Mouse (Mus musculus) gastrocnemius, adult 18-20 months (tissue): Measurements from ENCODE around the gene Wiz. TPM values are rescaled to one million over a fixed set of nuclear protein-coding genes. Genes with fewer than 3 reads are reported as not detected.

Experiments
- DNase-seq: peaks from one replicate; pipeline ENCODE4 v3.0.0; 2021; ENCODE audit warnings: low spot score
- long read RNA-seq, 2 experiments: library from polyadenylated mRNA; stranded (forward); transcript quantifications; one replicate each; pipeline ENCODE4 v2.0.0; 2021
- total RNA-seq, 2 experiments: library from RNA; stranded (reverse); gene quantifications; 2 replicates each; pipeline ENCODE4 v1.2.3; 2021

Gene Wiz
- 10 to 100 TPM; 13.1 to 14.5 TPM for total RNA-seq
- long read RNA-seq, experiment 1, partial matches to known transcripts, result 3 of 16 reads
- long read RNA-seq, experiment 1, other reads (novel, unspliced or antisense), result 11 of 16 reads
- long read RNA-seq, experiment 2, partial matches to known transcripts, result 5 of 13 reads
- long read RNA-seq, experiment 2, other reads (novel, unspliced or antisense), result 5 of 13 reads

GRCm38 (mm10) chr17:32389101-32389659 is at the start of gene Wiz:
Gene Wiz, minus strand, starts transcription at chr17:32389439.
- peak; percentile 96 for DNase-seq

- DNase-seq, result no peak
Observed at GRCm38 (mm10) chr17:32437106-32437505, 47.9 kb upstream of the Wiz start.

GRCm38 (mm10) chr17:32435151-32435550 is 45.9 kb upstream of the Wiz start:
- DNase-seq, result no peak

GRCm38 (mm10) chr17:32434324-32434723 is 45.1 kb upstream of the Wiz start:
- no peak for DNase-seq

- DNase-seq, result no peak
Observed at GRCm38 (mm10) chr17:32431972-32432371, 42.7 kb upstream of the Wiz start.

DNA sequence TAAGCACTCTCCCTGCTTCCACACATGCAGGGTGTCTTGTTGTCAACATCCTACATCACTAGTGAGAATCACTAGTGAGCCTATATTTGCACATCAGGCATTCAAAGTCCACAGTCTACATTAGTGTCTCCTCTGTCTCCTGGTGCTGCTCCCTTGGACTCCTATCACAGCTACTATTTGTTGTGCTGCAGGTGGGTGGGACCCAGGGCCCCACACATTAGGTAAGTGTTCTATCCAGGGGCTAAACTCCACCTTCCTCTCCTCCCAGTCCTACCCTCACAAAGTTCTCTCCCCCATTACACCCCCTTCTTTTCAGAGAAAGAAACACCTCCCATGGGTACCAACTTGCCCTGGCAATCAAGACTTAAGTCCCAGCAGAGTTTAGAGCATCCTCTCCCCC is 37.4 kb upstream of the Wiz start:
- no peak for DNase-seq

GRCm38 (mm10) chr17:32424034-32424433 is 34.8 kb upstream of the Wiz start, which contains the start of gene Pglyrp2:
Gene Pglyrp2, minus strand, starts transcription at chr17:32424167.
- no peak for DNase-seq

DNA sequence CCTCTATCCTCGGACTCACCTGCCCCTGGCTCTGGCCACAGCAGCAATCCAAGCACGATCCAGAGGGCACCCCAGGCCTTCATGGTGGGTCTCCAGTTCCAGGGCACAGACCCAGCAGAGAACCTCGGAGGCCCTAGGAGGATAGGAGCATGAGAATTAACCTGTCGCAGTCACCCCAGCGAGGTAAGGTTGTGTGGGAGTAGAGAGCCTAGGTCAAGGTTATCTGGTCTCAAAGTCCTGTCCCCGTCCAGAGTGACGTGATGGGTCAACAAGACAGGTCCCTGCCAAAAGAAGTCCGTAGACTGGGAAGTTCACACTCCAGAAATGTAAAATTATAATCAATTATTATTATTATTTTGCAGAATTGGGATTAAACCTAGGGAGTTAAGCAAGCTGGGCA is 31.5 kb upstream of the Wiz start:
- DNase-seq, result no peak

GRCm38 (mm10) chr17:32419989-32420388 is 30.8 kb upstream of the Wiz start:
- no peak for DNase-seq

DNA sequence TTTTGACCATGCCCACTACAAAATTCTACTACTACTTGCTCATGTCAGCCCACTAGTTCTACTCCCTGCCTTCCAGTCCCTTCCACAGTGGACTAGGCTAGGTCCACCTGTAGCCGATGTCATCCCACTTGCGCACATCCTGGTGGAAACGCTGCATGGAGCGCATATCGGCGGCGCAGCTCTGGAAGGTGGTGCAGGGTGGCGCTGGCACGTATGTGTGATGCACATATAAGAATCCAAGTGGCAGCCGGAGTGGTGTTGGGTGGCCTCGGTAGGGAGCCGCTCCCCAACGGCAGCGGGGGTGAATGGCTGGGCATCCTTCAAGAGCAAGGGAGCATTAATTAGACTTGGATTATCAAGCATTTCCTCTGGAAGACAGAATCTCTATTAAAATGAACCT is 27.5 kb upstream of the Wiz start:
- no peak for DNase-seq

DNA sequence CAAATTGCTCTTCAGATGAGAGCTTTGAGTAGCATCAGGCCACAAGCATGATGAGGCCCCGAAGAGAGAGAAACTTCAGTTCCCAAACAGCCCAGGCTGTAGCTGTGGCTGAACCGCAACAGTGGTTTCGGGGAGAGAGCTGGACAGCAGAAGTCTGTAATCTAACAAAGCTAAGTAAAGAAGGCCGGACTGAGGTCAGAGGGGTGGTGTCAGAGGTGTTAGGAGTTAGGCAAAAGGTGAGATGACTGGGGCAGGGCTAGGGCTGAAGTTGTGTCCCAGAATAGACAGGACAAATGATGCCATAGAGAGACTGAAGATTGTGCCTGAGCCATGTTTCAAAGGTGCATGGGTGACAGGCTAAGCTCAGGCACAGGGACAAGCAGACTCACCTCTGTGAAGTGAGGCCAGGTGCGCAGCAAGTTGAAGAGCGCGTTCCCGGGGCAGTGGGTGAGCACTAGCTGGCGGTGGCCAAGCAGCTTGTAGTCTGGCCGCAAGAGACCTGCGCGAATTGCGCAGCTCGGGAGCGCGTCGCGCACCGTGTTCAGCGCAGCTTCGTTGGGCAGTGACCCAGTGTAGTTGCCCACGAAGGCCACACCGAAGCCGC is 26.3 kb upstream of the Wiz start:
- no peak for DNase-seq

DNA sequence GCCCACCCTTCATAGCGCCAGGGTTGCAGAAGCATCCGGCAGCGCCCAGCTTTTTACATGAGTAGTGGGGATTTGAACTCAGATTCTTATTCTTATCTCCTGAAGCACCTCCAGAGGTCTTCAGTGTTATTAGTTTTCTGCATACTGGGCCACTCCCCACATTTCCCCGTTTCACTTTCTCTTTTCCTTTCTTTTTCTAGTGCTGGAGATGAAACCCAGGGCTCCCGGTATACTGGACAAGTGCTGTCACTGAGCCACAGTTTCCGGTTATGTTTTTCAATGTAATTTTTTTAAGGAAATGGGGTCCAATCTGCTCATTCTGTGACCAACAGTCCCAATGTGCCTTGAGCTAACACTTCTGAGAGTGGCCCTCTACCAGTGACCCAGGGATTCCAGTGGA is 22.7 kb upstream of the Wiz start:
- no peak for DNase-seq

DNA sequence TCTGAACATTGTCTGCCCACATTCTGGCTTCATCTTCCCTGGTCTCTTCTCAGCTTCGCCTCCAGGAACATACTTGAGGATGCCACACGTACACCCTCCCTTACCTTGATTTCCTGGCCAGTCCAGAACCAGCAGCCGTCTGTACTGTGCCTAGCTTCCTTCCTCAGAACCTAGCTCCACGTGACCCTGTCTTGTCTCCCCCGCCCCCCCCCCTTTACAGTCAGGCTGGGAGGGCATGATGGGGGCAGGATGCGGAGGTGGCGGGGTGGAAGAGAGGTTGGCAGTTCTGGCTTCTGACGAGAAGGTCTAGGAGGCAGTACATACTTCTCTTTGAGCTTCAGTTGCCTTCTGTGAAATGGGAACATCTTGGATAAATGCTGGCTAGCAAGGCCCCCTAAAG is 14.2 kb upstream of the Wiz start, which contains the start of gene Rasal3:
TSS of gene Rasal3 (minus strand) at position 167 of the 400 bp plus-strand sequence.
- DNase-seq, result no peak

- no peak for DNase-seq
Observed at GRCm38 (mm10) chr17:32402779-32403157, 13.5 kb upstream of the Wiz start.

DNA sequence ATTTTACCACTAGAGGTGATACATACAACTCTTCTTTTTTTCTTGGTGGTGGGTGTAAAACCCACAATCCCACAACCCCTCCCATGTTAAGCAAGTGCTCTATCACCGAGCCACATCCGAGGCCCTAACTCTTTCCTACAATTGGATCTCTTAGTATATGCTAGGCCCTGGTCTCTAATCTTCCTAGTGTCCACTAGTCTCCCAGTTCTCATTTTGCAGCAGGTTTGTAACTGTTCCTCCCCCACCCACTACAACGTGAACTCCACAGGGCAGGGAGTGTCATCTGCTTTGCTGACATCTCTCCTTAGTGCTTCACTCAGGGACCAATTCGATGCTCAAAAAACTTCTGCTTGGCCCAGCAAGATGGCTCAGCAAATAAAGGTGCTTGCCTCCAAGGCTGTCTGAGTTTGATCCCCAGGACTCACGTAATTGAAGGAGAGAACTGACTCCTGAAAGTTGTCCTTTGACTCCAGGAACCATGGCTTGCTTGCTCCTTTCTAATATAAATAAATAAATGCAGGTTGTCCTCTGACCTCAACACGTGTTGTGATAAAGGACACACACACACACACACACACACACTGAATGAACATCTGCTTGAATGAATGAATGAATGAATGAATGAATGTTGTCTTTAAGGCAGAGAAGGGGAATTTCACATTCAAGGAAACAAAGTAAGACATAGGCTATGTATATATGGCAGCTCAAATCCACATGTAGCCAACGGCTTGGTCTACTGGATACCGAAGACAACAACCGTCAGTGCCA is 13.0 kb upstream of the Wiz start:
- DNase-seq, result no peak

GRCm38 (mm10) chr17:32396266-32396665 is 7.0 kb upstream of the Wiz start:
- DNase-seq, result no peak

GRCm38 (mm10) chr17:32393944-32394343 is 4.7 kb upstream of the Wiz start:
- no peak for DNase-seq

DNA sequence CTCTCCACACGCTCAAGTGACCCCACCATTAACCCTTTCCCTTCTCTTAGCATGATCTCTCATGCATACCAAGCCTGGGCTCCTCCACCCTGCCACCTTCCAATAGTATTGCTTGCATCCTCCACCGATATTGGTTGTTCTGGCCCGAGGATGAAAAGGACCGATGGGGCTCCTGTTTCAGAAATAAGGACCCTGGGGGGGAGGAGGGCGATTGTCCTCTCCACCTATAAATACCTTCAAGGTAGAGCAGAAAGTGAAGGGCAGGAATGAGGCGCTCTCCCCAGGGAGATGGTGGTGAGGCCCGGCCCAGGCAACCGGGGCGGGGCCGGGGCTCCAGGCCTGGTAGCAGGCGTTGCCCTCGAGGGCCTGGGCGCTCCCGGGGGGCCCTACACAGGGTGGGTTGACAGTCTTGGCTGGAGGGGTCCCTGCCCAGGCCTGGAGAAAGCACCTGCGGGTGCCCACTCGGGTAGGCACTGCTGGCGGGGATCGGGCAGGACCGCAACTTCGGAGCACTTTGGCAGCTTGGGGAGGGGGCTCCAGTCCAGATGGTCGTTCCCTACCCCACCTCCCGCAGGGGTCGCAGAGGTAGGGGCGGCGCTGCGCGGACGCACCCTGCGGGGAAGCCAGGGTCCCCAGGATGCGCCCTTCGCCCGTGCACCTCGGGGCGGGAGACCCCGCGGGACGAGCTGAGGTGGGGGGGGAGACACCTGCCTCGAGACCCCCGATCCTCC is 704 bp downstream of the Wiz start:
- DNase-seq, result no peak

- no peak for DNase-seq
Observed at GRCm38 (mm10) chr17:32387986-32388369, 1.3 kb downstream of the Wiz start.

GRCm38 (mm10) chr17:32386659-32387432 is 2.4 kb downstream of the Wiz start:
- DNase-seq, result peak; percentile 39

- peak; percentile 36 for DNase-seq
Observed at GRCm38 (mm10) chr17:32383661-32384060, 5.6 kb downstream of the Wiz start.
